Mouse (Mus musculus) erythroblast, adult 5-6 weeks (primary cell): Measurements from ENCODE around the gene P4ha1. TPM values are rescaled to one million over a fixed set of nuclear protein-coding genes. Genes with fewer than 3 reads are reported as not detected.
"Not testable (repeated sequence)": the region's sequence is repeated elsewhere in the genome, so short reads cannot be mapped to it uniquely, and the experiment has no call there.

Experiments
- ATAC-seq: replicated peaks from 2 replicates; pipeline ENCODE4 v1.8.0; 2016; ENCODE audit warnings: moderate number of reproducible peaks, mild to moderate bottlenecking, moderate TSS enrichment, inconsistent platforms; ENCODE audit not compliant: poor library complexity, low FRiP score, severe bottlenecking
- total RNA-seq, 2 experiments: library from RNA; stranded (forward) in 1 of 2; stranded (reverse) in 1 of 2; fragments of 150-400 nt in 1 of 2; fragments of 200-764, 138-1000 nt in 1 of 2; gene quantifications; 2 replicates each; pipeline versions ENCODE4 v1.2.3 to v1.2.4; 2015 to 2017; ENCODE audit warnings: low replicate concordance in 2 of 2

Gene P4ha1
- total RNA-seq (2015; ENCODE audit: low replicate concordance) = 3.5 and 6.9 TPM in 2 replicates
- 7.7 and 12.3 TPM in 2 replicates for total RNA-seq (2017; ENCODE audit: low replicate concordance)

- ATAC-seq = peak; percentile 95
These were observed at the start of gene P4ha1 for GRCm38 (mm10) chr10:59323100-59323487. TSS of gene P4ha1 (plus strand) at chr10:59323296.

GRCm38 (mm10) chr10:59275745-59276144 lies 47.4 kb upstream of the P4ha1 start:
- ATAC-seq = no peak

GRCm38 (mm10) chr10:59277116-59277515 lies 46.0 kb upstream of the P4ha1 start:
- no peak for ATAC-seq

- ATAC-seq = no peak
These were observed 45.2 kb upstream of the P4ha1 start for GRCm38 (mm10) chr10:59277729-59278475.

- ATAC-seq = no peak
These were observed 39.9 kb upstream of the P4ha1 start for GRCm38 (mm10) chr10:59283164-59283563.

GRCm38 (mm10) chr10:59283749-59284148 lies 39.3 kb upstream of the P4ha1 start:
- ATAC-seq = no peak

- ATAC-seq = no peak
These were observed 37.6 kb upstream of the P4ha1 start for GRCm38 (mm10) chr10:59285530-59285929.

GRCm38 (mm10) chr10:59287251-59287650 lies 35.8 kb upstream of the P4ha1 start:
- no peak for ATAC-seq

GRCm38 (mm10) chr10:59287662-59288061 lies 35.4 kb upstream of the P4ha1 start:
- no peak for ATAC-seq

- ATAC-seq = 0 out of 2 replicates have a peak, but pooled peaks have one; percentile 48
These were observed 34.0 kb upstream of the P4ha1 start for GRCm38 (mm10) chr10:59289062-59289461.

- ATAC-seq = no peak
These were observed 31.6 kb upstream of the P4ha1 start for GRCm38 (mm10) chr10:59291536-59291935.

GRCm38 (mm10) chr10:59292079-59292478 lies 31.0 kb upstream of the P4ha1 start:
- no peak for ATAC-seq

- ATAC-seq = no peak; the same call in 1 of the 2 replicates
These were observed 30.5 kb upstream of the P4ha1 start for GRCm38 (mm10) chr10:59292558-59292957.

GRCm38 (mm10) chr10:59295241-59295811 lies 27.8 kb upstream of the P4ha1 start:
- ATAC-seq = peak; percentile 65; the same call in 1 of the 2 replicates

GRCm38 (mm10) chr10:59296261-59296660 lies 26.8 kb upstream of the P4ha1 start:
- peak; percentile 61 for ATAC-seq

- not testable (repeated sequence) for ATAC-seq
These were observed 20.4 kb upstream of the P4ha1 start for GRCm38 (mm10) chr10:59302671-59303070.

- ATAC-seq = 0 out of 2 replicates have a peak, but pooled peaks have one; percentile 67
These were observed 13.9 kb upstream of the P4ha1 start for GRCm38 (mm10) chr10:59308993-59309715.

GRCm38 (mm10) chr10:59310124-59310523 lies 13.0 kb upstream of the P4ha1 start:
- no peak for ATAC-seq

GRCm38 (mm10) chr10:59310691-59311457 lies 12.2 kb upstream of the P4ha1 start:
- ATAC-seq = no peak

- no peak for ATAC-seq
These were observed 11.2 kb upstream of the P4ha1 start for GRCm38 (mm10) chr10:59311881-59312280.
